Comparison of ENCODE assay signal across 30 mouse cellular contexts in the genomic region with DNA sequence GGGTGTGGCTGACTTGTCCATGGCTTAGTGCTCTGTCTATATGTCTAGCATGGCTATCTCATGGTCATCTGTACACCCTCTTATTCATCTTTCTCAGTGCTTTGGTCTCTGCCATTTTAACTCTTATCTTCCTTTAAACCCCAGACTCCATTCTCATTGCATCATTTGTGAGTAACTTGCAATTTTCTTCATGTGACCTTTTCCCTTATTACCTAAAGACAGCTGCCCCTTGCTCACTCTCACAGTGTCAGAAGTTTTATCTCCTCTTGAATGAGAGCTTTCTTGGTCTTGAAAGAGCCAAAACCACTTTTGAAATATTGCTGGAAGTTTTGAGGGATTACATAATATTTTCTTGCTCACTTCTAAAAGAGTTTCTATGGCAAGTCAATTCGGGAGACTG.
"Had no signal": no experiment of that assay in that cellular context is flagged by ENCODE, and none has a peak within 500 bp of the region (broad histone marks: within the 10 kb centered on the region; RNA-seq: fewer than 3 reads in every experiment).

No protein-coding gene starts in this region.

- H3K4me3 ChIP-seq: limb, embryonic 10.5 days; limb, embryonic 12.5 days; limb, embryonic 13.5 days; limb, embryonic 15.5 days; liver, embryonic 12.5 days; liver, embryonic 13.5 days; liver, embryonic 15.5 days; lung, embryonic 15.5 days; megakaryocyte, embryonic 14.5 days; midbrain, embryonic 10.5 days; midbrain, embryonic 12.5 days; midbrain, embryonic 13.5 days; midbrain, embryonic 15.5 days; neural tube, embryonic 12.5 days; neural tube, embryonic 13.5 days had no signal

- H3K27ac ChIP-seq: limb, embryonic 10.5 days; limb, embryonic 12.5 days; limb, embryonic 13.5 days; limb, embryonic 15.5 days; liver, embryonic 12.5 days; liver, embryonic 13.5 days; liver, embryonic 14.5 days; liver, embryonic 15.5 days; lung, embryonic 15.5 days; macrophage; midbrain, embryonic 10.5 days; midbrain, embryonic 12.5 days; midbrain, embryonic 13.5 days; midbrain, embryonic 15.5 days; neural tube, embryonic 12.5 days; neural tube, embryonic 13.5 days had no signal

- DNase-seq: left cerebral cortex, postnatal 4 days; liver; liver, embryonic 13.5 days; liver, postnatal 0 days; lung, adult 18-20 months; lung, adult 2 months; lung, embryonic 14.5 days; lung, postnatal 10 days; lung, postnatal 14 days; lung, postnatal 36 days; lung, postnatal 4 days; midbrain, embryonic 14.5 days had no signal

- H3K4me2 ChIP-seq: limb, embryonic 12.5 days; limb, embryonic 13.5 days; limb, embryonic 15.5 days; liver, embryonic 11.5 days; liver, embryonic 12.5 days; liver, embryonic 13.5 days; liver, embryonic 15.5 days; lung, embryonic 14.5 days; lung, embryonic 15.5 days; midbrain, embryonic 11.5 days; midbrain, embryonic 12.5 days; midbrain, embryonic 13.5 days; midbrain, embryonic 15.5 days; neural tube, embryonic 12.5 days; neural tube, embryonic 13.5 days had no signal

- H3K36me3 ChIP-seq: limb, embryonic 10.5 days; limb, embryonic 12.5 days; limb, embryonic 13.5 days; limb, embryonic 15.5 days; liver, embryonic 12.5 days; liver, embryonic 13.5 days; liver, embryonic 15.5 days; lung, embryonic 15.5 days; midbrain, embryonic 10.5 days; midbrain, embryonic 12.5 days; midbrain, embryonic 13.5 days; midbrain, embryonic 15.5 days; neural tube, embryonic 12.5 days; neural tube, embryonic 13.5 days had no signal

- H3K9me3 ChIP-seq: limb, embryonic 10.5 days; limb, embryonic 12.5 days; limb, embryonic 13.5 days; limb, embryonic 15.5 days; liver, embryonic 12.5 days; liver, embryonic 13.5 days; liver, embryonic 15.5 days; lung, embryonic 15.5 days; megakaryocyte, embryonic 14.5 days; midbrain, embryonic 10.5 days; midbrain, embryonic 12.5 days; midbrain, embryonic 13.5 days; midbrain, embryonic 15.5 days; neural tube, embryonic 12.5 days; neural tube, embryonic 13.5 days had no signal

- H3K27me3 ChIP-seq: limb, embryonic 12.5 days; limb, embryonic 13.5 days; limb, embryonic 15.5 days; liver, embryonic 12.5 days; liver, embryonic 13.5 days; liver, embryonic 15.5 days; lung, embryonic 15.5 days; midbrain, embryonic 12.5 days; midbrain, embryonic 13.5 days; midbrain, embryonic 15.5 days; neural tube, embryonic 12.5 days; neural tube, embryonic 13.5 days had no signal

- H3K4me1 ChIP-seq: limb, embryonic 10.5 days; limb, embryonic 12.5 days; limb, embryonic 13.5 days; limb, embryonic 15.5 days; liver, embryonic 12.5 days; liver, embryonic 13.5 days; liver, embryonic 15.5 days; lung, embryonic 15.5 days; megakaryocyte, embryonic 14.5 days; midbrain, embryonic 10.5 days; midbrain, embryonic 12.5 days; midbrain, embryonic 13.5 days; midbrain, embryonic 15.5 days; neural tube, embryonic 12.5 days; neural tube, embryonic 13.5 days had no signal
